Mouse (Mus musculus) cerebellum, postnatal 10 days (tissue): Measurements from ENCODE around the gene Grasp.

Experiments
- DNase-seq, 2 experiments: peaks; one replicate each; pipeline ENCODE4 v3.0.0; 2021; ENCODE audit warnings: mixed read lengths in 2 of 2

Grasp gene

GRCm38 (mm10) chr15:101224006-101224906 lies at the start of gene Grasp:
TSS of gene Grasp (plus strand) at chr15:101224188.
- DNase-seq: peak; percentile 78 to 87

- peak; percentile 67 to 71 for DNase-seq
Measured at GRCm38 (mm10) chr15:101174294-101175130, 49.5 kb upstream of the Grasp start.

GRCm38 (mm10) chr15:101175131-101175460 lies 48.9 kb upstream of the Grasp start:
- peak in 1 of 2 experiments; percentile 38 for DNase-seq

- DNase-seq: peak; percentile 45 to 46
Measured at GRCm38 (mm10) chr15:101175613-101176283, 48.2 kb upstream of the Grasp start.

GRCm38 (mm10) chr15:101176284-101176680 lies 47.7 kb upstream of the Grasp start:
- DNase-seq: no peak

- no peak for DNase-seq
Measured at GRCm38 (mm10) chr15:101176795-101177691, 46.9 kb upstream of the Grasp start.

GRCm38 (mm10) chr15:101180363-101181105 lies 43.5 kb upstream of the Grasp start:
- no peak for DNase-seq

GRCm38 (mm10) chr15:101181106-101181466 lies 42.9 kb upstream of the Grasp start:
- DNase-seq: no peak

GRCm38 (mm10) chr15:101181500-101181899 lies 42.5 kb upstream of the Grasp start:
- DNase-seq: no peak

- no peak for DNase-seq
Measured at GRCm38 (mm10) chr15:101182676-101183075, 41.3 kb upstream of the Grasp start.

- no peak for DNase-seq
Measured at GRCm38 (mm10) chr15:101184300-101184699, 39.7 kb upstream of the Grasp start.

GRCm38 (mm10) chr15:101185549-101185948 lies 38.4 kb upstream of the Grasp start:
- DNase-seq: no peak

- no peak for DNase-seq
Measured at GRCm38 (mm10) chr15:101187907-101188306, 36.1 kb upstream of the Grasp start.

GRCm38 (mm10) chr15:101189981-101190761 lies 33.8 kb upstream of the Grasp start:
- no peak for DNase-seq

GRCm38 (mm10) chr15:101190762-101191150 lies 33.2 kb upstream of the Grasp start:
- DNase-seq: no peak

GRCm38 (mm10) chr15:101191459-101192259 lies 32.3 kb upstream of the Grasp start:
- no peak for DNase-seq

GRCm38 (mm10) chr15:101192260-101192640 lies 31.7 kb upstream of the Grasp start:
- DNase-seq: no peak

- DNase-seq: no peak
Measured at GRCm38 (mm10) chr15:101192651-101193050, 31.3 kb upstream of the Grasp start.

- no peak for DNase-seq
Measured at GRCm38 (mm10) chr15:101193971-101194370, 30.0 kb upstream of the Grasp start.
